Mouse (Mus musculus) CD4-positive, CD25-positive, alpha-beta regulatory T cell, adult 4 months (primary cell): ENCODE results near the gene Polq. TPM values are rescaled to one million over a fixed set of nuclear protein-coding genes. Genes with fewer than 3 reads are reported as not detected.
A peak's percentile ranks its signal among the peaks of the same experiment; 100 is the strongest.
"Not testable (repeated sequence)": the region's sequence is repeated elsewhere in the genome, so short reads cannot be mapped to it uniquely, and the experiment has no call there.

ENCODE experiments used
- ATAC-seq: one replicate; pipeline ENCODE4 v1.8.0; 2017
- polyA plus RNA-seq, 2 experiments: library from polyadenylated mRNA; unstranded; fragments of 100-300 nt; shearing (Covaris generic); gene quantifications; one replicate each; pipeline ENCODE4 v1.2.1; 2017

Gene Polq
- polyA plus RNA-seq, 2 experiments from 2014 or later, result 1.5 to 3.0 TPM

GRCm38 (mm10) chr16:37108763-37109162 is 97.2 kb downstream of the Polq start:
- no peak for ATAC-seq

GRCm38 (mm10) chr16:37109285-37109684 is 97.7 kb downstream of the Polq start:
- ATAC-seq, result peak; percentile 49

- not testable (repeated sequence) for ATAC-seq
These were observed 113.6 kb downstream of the Polq start for GRCm38 (mm10) chr16:37125190-37125589.

Other genes with a start within 250 kb of the Polq start
- 10 to 100 TPM; 17.3 to 27.1 TPM for gene Slc15a2, start 226.8 kb upstream of the Polq start, polyA plus RNA-seq
- gene Iqcb1, start 183.4 kb upstream of the Polq start, polyA plus RNA-seq, result 10 to 100 TPM; 11.8 to 20.6 TPM
- 1 to 10 TPM in 1 of 2 experiments, under 1 TPM in 1; 0.32 to 2.1 TPM for gene Eaf2, start 136.8 kb upstream of the Polq start, polyA plus RNA-seq
- gene Golgb1, start 136.6 kb upstream of the Polq start, polyA plus RNA-seq, result 10 to 100 TPM; 37.9 to 41.0 TPM
- 100 to 1,000 TPM; 186 to 375 TPM for gene Hcls1, start 76.8 kb upstream of the Polq start, polyA plus RNA-seq
- under 1 TPM; 0.32 to 0.48 TPM for gene Fbxo40, start 21.3 kb upstream of the Polq start, polyA plus RNA-seq